Mouse (Mus musculus) spleen, postnatal 36 days (tissue): ENCODE measurements around the gene Tet3.
A peak's percentile ranks its signal among the peaks of the same experiment; 100 is the strongest.

Experiments
- DNase-seq, 2 experiments: peaks; one replicate each; pipeline ENCODE4 v3.0.0; 2022; ENCODE audit warnings: low spot score in 2 of 2, mixed read lengths in 1 of 2

Tet3 gene

GRCm38 (mm10) chr6:83416261-83417103 lies 42.4 kb downstream of the Tet3 start:
- DNase-seq: no peak

GRCm38 (mm10) chr6:83415356-83415940 lies 43.4 kb downstream of the Tet3 start:
- no peak for DNase-seq

GRCm38 (mm10) chr6:83414601-83415355 lies 44.1 kb downstream of the Tet3 start:
- no peak for DNase-seq

DNA sequence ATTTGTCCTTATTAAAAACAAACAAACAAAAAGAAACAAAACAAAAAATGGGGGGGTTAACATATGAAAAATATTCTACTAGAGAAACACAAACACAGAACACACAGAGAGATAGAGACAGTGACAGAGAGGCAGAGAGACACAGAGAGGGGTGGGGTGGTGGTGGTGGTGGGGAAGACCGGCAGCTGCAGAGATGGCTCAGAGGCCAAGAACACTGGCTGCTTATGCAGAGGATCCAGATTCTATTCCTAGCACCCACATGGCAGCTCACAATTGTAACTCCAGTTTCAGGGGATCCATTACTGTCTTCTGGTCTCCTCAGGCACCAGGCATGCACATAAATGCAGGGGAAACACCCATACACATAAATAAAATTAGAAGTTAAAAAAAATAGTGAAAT lies 45.2 kb downstream of the Tet3 start:
- no peak for DNase-seq

DNA sequence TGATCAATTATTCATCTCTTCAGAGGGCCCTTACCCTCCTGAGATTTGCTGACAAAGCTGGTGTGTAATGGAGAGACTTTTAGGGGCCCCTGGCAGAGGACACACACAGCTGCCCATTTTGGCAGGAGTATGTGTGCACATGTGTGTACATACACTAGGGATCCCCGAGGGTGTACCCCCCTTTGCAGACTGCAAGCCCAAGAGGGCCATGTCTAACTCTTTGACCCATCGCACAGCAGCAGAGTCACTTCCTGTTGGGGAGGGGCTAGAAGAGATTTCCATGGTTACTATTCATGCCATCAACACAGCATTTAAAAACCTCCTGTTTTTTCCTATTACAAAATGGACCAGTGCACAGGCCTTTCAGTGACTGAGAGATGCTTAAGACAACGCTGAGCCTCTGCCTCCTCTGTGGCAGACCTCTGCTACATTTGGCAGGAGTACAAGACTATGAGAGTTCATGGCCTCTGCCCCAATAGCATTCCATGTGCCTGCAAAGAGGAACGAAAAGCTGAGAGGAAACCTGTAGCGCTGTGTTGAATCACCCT lies 46.0 kb downstream of the Tet3 start:
- peak in 1 of 2 experiments; percentile 29 for DNase-seq

GRCm38 (mm10) chr6:83412362-83412853 lies 46.5 kb downstream of the Tet3 start:
- DNase-seq: no peak

DNA sequence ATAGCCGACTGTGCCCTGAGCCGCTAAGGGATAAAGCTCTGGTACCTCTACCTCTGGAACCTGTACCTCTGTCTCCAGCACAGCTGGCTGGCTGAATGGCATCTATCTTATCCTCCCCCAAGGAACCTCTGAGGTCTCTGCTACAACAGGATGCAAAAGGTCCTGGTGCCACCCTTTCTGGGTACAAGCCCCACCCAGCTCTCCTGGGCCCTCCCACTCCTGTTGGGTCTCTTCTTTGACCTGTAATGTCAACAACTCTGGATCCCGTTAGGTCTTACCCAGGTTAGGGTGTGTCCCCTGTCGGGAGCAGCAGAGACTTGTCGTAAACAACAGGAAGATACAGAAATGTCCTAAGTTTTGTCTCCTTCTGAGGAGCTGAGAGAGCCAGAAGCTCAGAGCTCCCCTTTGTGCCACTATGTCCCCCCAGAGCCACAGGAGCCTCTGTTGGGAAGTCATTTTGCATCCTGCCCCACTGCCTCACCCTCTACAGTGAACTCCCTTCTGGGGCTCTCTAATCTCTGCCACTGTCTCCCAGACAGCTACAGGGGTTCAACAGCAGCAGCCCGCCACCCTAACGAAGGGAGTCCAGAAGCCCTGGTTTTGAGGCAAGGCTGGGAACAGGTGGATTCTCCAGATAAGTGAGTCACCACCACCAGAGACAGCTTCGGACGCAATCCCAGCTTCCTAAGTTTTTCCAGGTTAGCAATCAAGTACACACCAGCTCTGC lies 47.1 kb downstream of the Tet3 start:
- peak; percentile 46 to 60 for DNase-seq

GRCm38 (mm10) chr6:83410046-83410706 lies 48.7 kb downstream of the Tet3 start:
- DNase-seq: no peak

DNA sequence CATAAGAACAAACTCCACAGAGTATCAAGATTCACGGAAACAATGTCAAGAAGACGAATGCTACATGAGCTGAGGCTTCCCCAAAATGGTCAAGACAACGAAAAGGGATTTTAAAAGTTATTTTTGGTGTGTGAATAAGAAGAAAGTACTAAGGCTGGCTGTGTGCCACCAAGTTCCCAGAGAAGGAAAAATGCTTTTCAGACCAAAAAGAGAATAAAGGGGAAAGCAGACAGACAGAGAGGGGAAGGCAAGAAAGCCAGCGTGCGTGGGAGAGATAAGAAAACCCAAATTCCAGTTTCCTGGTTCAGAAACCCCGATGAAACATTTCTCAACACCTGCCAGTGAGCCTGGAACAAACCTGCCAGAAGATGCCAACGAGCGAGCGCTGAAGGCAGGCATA lies 50.4 kb downstream of the Tet3 start:
- DNase-seq: no peak

GRCm38 (mm10) chr6:83405511-83406064 lies 53.3 kb downstream of the Tet3 start:
- no peak for DNase-seq

- DNase-seq: no peak
Measured at GRCm38 (mm10) chr6:83404571-83404970, 54.3 kb downstream of the Tet3 start.

DNA sequence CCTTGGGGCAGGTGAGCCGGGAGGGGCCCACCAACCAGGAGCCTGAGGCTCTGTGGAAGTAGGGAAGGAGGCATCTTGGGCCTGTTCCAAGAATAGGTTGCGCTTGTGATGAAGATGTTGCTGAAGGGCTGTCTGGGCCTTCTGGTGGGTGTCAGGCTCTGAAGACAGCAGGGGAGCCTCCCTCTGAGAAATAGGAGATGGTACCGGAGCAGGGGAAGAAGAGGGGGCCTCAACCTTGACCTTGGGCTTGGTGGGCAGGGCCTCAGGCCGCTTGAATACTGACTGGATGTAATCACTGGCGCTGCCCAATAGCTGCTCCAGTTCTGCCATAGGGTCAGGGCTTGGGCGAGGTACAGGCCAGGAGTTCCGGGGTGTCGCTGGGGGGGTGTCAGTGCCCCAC lies 55.4 kb downstream of the Tet3 start:
- no peak for DNase-seq

- DNase-seq: no peak
Measured at GRCm38 (mm10) chr6:83399790-83400189, 59.1 kb downstream of the Tet3 start.

- no peak for DNase-seq
Measured at GRCm38 (mm10) chr6:83397728-83398127, 61.2 kb downstream of the Tet3 start.

DNA sequence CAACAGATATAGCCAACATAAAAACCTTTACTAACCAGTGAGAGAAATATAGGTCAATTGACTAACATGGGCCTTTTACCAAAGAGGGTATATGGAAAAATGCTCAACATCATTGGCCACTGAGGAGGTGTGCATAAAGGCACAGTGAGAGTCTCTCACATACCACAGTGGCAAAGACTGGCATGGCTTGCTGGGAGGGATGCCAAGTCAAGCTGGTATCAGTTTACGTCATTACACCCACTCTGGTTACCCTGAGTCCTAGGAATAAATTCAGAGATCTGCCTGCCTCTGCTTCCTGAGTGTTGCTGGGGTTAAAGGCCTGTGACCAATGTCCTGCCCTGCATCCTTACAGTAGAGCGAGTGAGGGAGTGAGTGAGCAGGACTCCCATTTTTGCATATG lies 62.2 kb downstream of the Tet3 start:
- no peak for DNase-seq

GRCm38 (mm10) chr6:83395544-83396229 lies 63.2 kb downstream of the Tet3 start:
- DNase-seq: peak; percentile 54 to 68

- no peak for DNase-seq
Measured at GRCm38 (mm10) chr6:83394122-83394521, 64.8 kb downstream of the Tet3 start.

GRCm38 (mm10) chr6:83392166-83392780 lies 66.6 kb downstream of the Tet3 start:
- DNase-seq: no peak

- DNase-seq: no peak
Measured at GRCm38 (mm10) chr6:83385569-83386090, 73.3 kb downstream of the Tet3 start.
